10 mouse cellular contexts compared by ENCODE assay signal in the genomic region with DNA sequence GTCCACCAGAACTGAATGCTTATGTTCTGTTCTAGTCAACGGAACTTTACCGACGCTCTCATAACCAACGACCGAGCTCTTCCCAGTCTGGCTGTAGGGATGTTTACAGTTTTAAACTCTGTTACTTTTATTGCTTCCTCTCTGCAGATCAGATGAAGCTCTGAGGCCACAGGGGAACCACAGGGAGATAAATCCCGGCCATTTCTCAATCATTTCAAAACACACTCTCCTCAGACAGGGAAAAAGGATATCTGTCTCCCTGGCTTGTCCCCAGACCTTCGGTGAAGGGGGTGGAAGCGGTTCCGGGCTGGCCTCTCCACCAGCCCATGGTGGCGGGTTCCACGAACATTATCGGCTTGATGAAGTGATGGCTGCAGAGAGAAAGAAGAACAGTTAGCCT. TPM values are rescaled to one million over a fixed set of nuclear protein-coding genes. Genes with fewer than 3 reads are reported as not detected.
DNase-seq lines count a peak whose midpoint lies in the region; ATAC-seq and TF ChIP-seq lines count a peak whose summit lies in the region.
"Had no signal": no experiment of that assay in that cellular context is flagged by ENCODE, and none has a peak within 500 bp of the region (broad histone marks: within the 10 kb centered on the region; RNA-seq: fewer than 3 reads in every experiment).

No protein-coding gene starts in this region.

- H3K27me3 ChIP-seq in heart, embryonic 13.5 days (replicated peaks) = no peaks in the 10 kb centered on the region
- H3K27me3 ChIP-seq in kidney, embryonic 14.5 days (ENCODE audit: control insufficient read depth, insufficient read depth, low read length) = no peaks in the 10 kb centered on the region
- H3K27me3 ChIP-seq: embryonic facial prominence, embryonic 12.5 days; midbrain, embryonic 12.5 days had no signal

- no peak for DNase-seq in heart, postnatal 4 days
- DNase-seq in lung, postnatal 10 days = peak; percentile 63
- DNase-seq in urinary bladder, postnatal 4 days (ENCODE audit: low spot score in 2 of 2) = no peak
- no peak for DNase-seq in right cerebral cortex, postnatal 25 days
- no peak for DNase-seq in cerebellum, adult 11-12 months

- TF ChIP-seq CTCF in bone marrow macrophage, adult 2 months (IDR thresholded peaks at IDR 0.05; ENCODE audit: low read depth, low read length) = no peak

- ATAC-seq in heart, embryonic 13.5 days (ENCODE audit: extremely low read depth, insufficient number of reproducible peaks, low FRiP score, low TSS enrichment) = no peak
- ATAC-seq in kidney, embryonic 14.5 days (ENCODE audit: low FRiP score, low TSS enrichment) = peak; percentile 36; the same call in 1 of the 2 replicates

- H3K4me1 ChIP-seq in heart, embryonic 13.5 days = peaks cover 38% of the 10 kb centered on the region
- H3K4me1 ChIP-seq in bone marrow macrophage, adult 2 months (ENCODE audit: control insufficient read depth, insufficient read depth, low read length) = peaks cover 31% of the 10 kb centered on the region
- peaks cover 22% of the 10 kb centered on the region for H3K4me1 ChIP-seq in kidney, embryonic 14.5 days (ENCODE audit: control insufficient read depth, insufficient read depth, low read length)
- H3K4me1 ChIP-seq: midbrain, embryonic 12.5 days had no signal

- no peak overlapping the region for H3K4me3 ChIP-seq in heart, embryonic 13.5 days
- 0 out of 2 replicates have a peak overlapping the region, but pooled peaks have one; percentile 2 for H3K4me3 ChIP-seq in bone marrow macrophage, adult 2 months (ENCODE audit: insufficient read depth, low read length)
- H3K4me3 ChIP-seq in kidney, embryonic 14.5 days (ENCODE audit: low read length) = no peak overlapping the region
- H3K4me3 ChIP-seq: embryonic facial prominence, embryonic 12.5 days; midbrain, embryonic 12.5 days had no signal

- peak overlapping the region; percentile 76 for H3K27ac ChIP-seq in heart, embryonic 13.5 days (replicated peaks)
- H3K27ac ChIP-seq in bone marrow macrophage, adult 2 months (ENCODE audit: insufficient read depth, low read depth, low read length) = peak overlapping the region; percentile 63
- peak overlapping the region; percentile 76; the same call in 1 of the 2 replicates for H3K27ac ChIP-seq in kidney, embryonic 14.5 days (ENCODE audit: low read depth, low read length)
- H3K27ac ChIP-seq: embryonic facial prominence, embryonic 12.5 days; midbrain, embryonic 12.5 days had no signal

- peak overlapping the region; percentile 43 for H3K4me2 ChIP-seq in heart, embryonic 13.5 days
- peak overlapping the region; percentile 21 for H3K4me2 ChIP-seq in kidney, embryonic 14.5 days (replicated peaks; ENCODE audit: low read depth, low read length)
- H3K4me2 ChIP-seq: embryonic facial prominence, embryonic 12.5 days; midbrain, embryonic 12.5 days had no signal

- 51% methylated on average over 12 of the region's 12 CpGs for WGBS in heart, embryonic 13.5 days
- WGBS in kidney, embryonic 14.5 days = 11% methylated on average over 12 of the region's 12 CpGs

- no peaks in the 10 kb centered on the region for H3K9me3 ChIP-seq in heart, embryonic 13.5 days
- H3K9me3 ChIP-seq in kidney, embryonic 14.5 days (ENCODE audit: control insufficient read depth, low read length) = no peaks in the 10 kb centered on the region
- H3K9me3 ChIP-seq: embryonic facial prominence, embryonic 12.5 days; midbrain, embryonic 12.5 days had no signal

- TF ChIP-seq POLR2A in bone marrow macrophage, adult 2 months (IDR thresholded peaks at IDR 0.05; ENCODE audit: borderline replicate concordance, low read depth, low read length) = no peak

- H3K36me3 ChIP-seq in heart, embryonic 13.5 days = peaks cover 19% of the 10 kb centered on the region
- H3K36me3 ChIP-seq in kidney, embryonic 14.5 days (ENCODE audit: control insufficient read depth, insufficient read depth, low read length) = no peaks in the 10 kb centered on the region
- H3K36me3 ChIP-seq: midbrain, embryonic 12.5 days had no signal

- no peak overlapping the region for H3K9ac ChIP-seq in heart, embryonic 13.5 days
- no peak overlapping the region; the same call in 1 of the 2 replicates for H3K9ac ChIP-seq in kidney, embryonic 14.5 days (ENCODE audit: low read depth, low read length)
- H3K9ac ChIP-seq: embryonic facial prominence, embryonic 12.5 days; midbrain, embryonic 12.5 days had no signal

RNA-seq across cellular contexts. Expression of gene Crtc3, which starts 59.3 kb away (rescaled TPM):
- 14.9 and 16.6 TPM in 2 replicates for polyA plus RNA-seq in heart, embryonic 13.5 days (2015; fragmentation: Nextera tagmentation; extraction: Ambion mirVana)
- total RNA-seq in heart, postnatal 4 days (2021) = 10 to 100 TPM; 19.5 to 20.3 TPM
- 14.6 and 16.7 TPM in 2 replicates for polyA plus RNA-seq in bone marrow macrophage, adult 2 months (2012; ENCODE audit: insufficient read depth, insufficient read length, missing spikeins)
- 21.1 and 27.3 TPM in 2 replicates for polyA plus RNA-seq in kidney, embryonic 14.5 days (2014; fragmentation: Nextera tagmentation; extraction: Ambion mirVana)
